Mouse (Mus musculus) hindbrain, postnatal 0 days (tissue): ENCODE results near the gene Tsc22d3. TPM values are rescaled to one million over a fixed set of nuclear protein-coding genes. Genes with fewer than 3 reads are reported as not detected.

Experiments
- ATAC-seq: fragments of 200-750 bp; cut with Nextera tagmentation; 2 replicates; pipeline ENCODE4 v1.8.0; 2017; ENCODE audit warnings: mild to moderate bottlenecking, moderate TSS enrichment, moderate library complexity
- DNase-seq: peaks from one replicate; pipeline ENCODE4 v3.0.0-alpha.2; 2015; ENCODE audit warnings: low spot score
- H3K27ac ChIP-seq: fragments of 300-500 bp; sonication (generic); 2 replicates; pipeline ENCODE4 v1.5.1; 2014; ENCODE audit warnings: mild to moderate bottlenecking
- H3K27me3 ChIP-seq: fragments of 300-500 bp; sonication (generic); 2 replicates; pipeline ENCODE4 v1.6.1; 2014; ENCODE audit warnings: low read length, mixed read lengths; ENCODE audit not compliant: insufficient read depth
- H3K36me3 ChIP-seq: fragments of 300-500 bp; sonication (generic); 2 replicates; pipeline ENCODE4 v1.6.1; 2014; ENCODE audit warnings: low read length, mixed read lengths; ENCODE audit not compliant: insufficient read depth
- H3K4me1 ChIP-seq: fragments of 300-500 bp; sonication (generic); 2 replicates; pipeline ENCODE4 v1.6.1; 2014; ENCODE audit warnings: antibody characterized with exemption, low read length, mixed read lengths; ENCODE audit not compliant: insufficient read depth
- H3K4me2 ChIP-seq: fragments of 300-500 bp; sonication (generic); 2 replicates; pipeline ENCODE4 v1.6.1; 2014; ENCODE audit warnings: low read depth, mild to moderate bottlenecking, low read length, moderate library complexity, mixed read lengths
- H3K4me3 ChIP-seq: fragments of 300-500 bp; sonication (generic); 2 replicates; pipeline ENCODE4 v1.5.1; 2014; ENCODE audit warnings: low read length
- H3K9ac ChIP-seq: fragments of 300-500 bp; sonication (generic); replicated peaks from 2 replicates; pipeline ENCODE4 v1.6.1; 2014; ENCODE audit warnings: mild to moderate bottlenecking, low read length, moderate library complexity, mixed read lengths
- H3K9me3 ChIP-seq: fragments of 300-500 bp; sonication (generic); 2 replicates; pipeline ENCODE4 v1.6.1; 2016; ENCODE audit warnings: low read length, mixed read lengths
- CTCF ChIP-seq: IDR thresholded peaks from 2 replicates; pipeline ENCODE4 v1.5.1; 2016; ENCODE audit warnings: antibody characterized with exemption, control low read depth, low read depth
- WGBS: fragments of 180-500 bp; shearing (Covaris S2); extraction: QIAGEN DNeasy Blood & Tissue Kit; methylation state at CpG from one replicate; pipeline ENCODE4 v1.1.7; 2014; 5-methylcytosine and 5-hydroxymethylcytosine counted together
- polyA plus RNA-seq: library from polyadenylated mRNA; unstranded; fragments of >200 nt; fragmentation: Nextera tagmentation; extraction: Ambion mirVana; gene quantifications from 2 replicates; pipeline ENCODE4 v1.2.1, GENCODE M21; 2015
- total RNA-seq: library from RNA; depleted of rRNA; stranded (reverse); fragments of >200 nt; gene quantifications from 2 replicates; pipeline ENCODE4 v1.2.3, GENCODE M21; 2014

Tsc22d3 gene
- total and polyA plus RNA-seq, 2 experiments from 2014 or later, result 102 to 114 TPM

DNA sequence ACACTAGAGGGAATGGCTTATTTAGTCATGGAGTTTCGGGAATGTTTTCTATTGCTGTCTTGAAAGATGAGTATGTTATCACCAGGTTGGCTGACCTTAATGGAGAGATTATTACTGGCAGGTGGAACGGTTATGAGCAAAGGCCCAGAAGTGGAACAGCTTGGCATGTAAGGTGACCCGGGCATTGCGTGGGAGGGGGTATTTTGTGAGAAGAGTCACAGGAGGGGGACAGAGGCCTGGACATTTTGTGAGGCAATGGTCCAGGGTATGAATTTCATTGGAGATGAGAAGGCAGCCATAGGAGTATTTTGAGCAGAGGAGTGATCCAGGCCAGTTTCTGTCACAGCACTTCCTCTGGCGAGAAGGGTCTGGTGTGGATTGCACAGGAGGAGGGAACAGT is 76.2 kb downstream of the Tsc22d3 start:
- Histone ChIP-seq H3K4me2 (no peak overlapping the region), H3K27me3 (no peaks in the 10 kb centered on the region)
- WGBS, result 91% methylated on average over 5 of the region's 5 CpGs

GRCm38 (mm10) chrX:140522071-140522765 is 78.2 kb downstream of the Tsc22d3 start:
- no peak overlapping the region for H3K9ac ChIP-seq
- WGBS, result 66% methylated on average over 14 of the region's 14 CpGs
- no peaks in the 10 kb centered on the region for H3K36me3 ChIP-seq
- H3K27ac ChIP-seq, result no peak overlapping the region
- H3K4me1 ChIP-seq, result no peaks in the 10 kb centered on the region
- H3K9me3 ChIP-seq, result no peaks in the 10 kb centered on the region
- no peak overlapping the region for H3K4me2 ChIP-seq
- H3K4me3 ChIP-seq, result no peak overlapping the region
- DNase-seq (no peak), ATAC-seq (no peak)
- H3K27me3 ChIP-seq, result no peaks in the 10 kb centered on the region
- no peak for TF ChIP-seq CTCF

More for the DNA sequence above, 76.2 kb downstream of the Tsc22d3 start:
- no peak for ATAC-seq
- no peak overlapping the region for H3K27ac ChIP-seq
- no peaks in the 10 kb centered on the region for H3K4me1 ChIP-seq
- no peaks in the 10 kb centered on the region for H3K9me3 ChIP-seq
- no peak overlapping the region for H3K4me3 ChIP-seq
- no peaks in the 10 kb centered on the region for H3K36me3 ChIP-seq
- H3K9ac ChIP-seq, result no peak overlapping the region
- no peak for DNase-seq
- TF ChIP-seq CTCF, result no peak

- ATAC-seq (peak; percentile 95), DNase-seq (peak; percentile 78)
- Histone ChIP-seq H3K4me3 (peak overlapping the region; percentile 18; the same call in 1 of the 2 replicates), H3K27me3 (no peaks in the 10 kb centered on the region), H3K9ac (no peak overlapping the region), H3K27ac (peak overlapping the region; percentile 48; the same call in 1 of the 2 replicates), H3K4me1 (no peaks in the 10 kb centered on the region), H3K4me2 (peak overlapping the region; percentile 47), H3K36me3 (no peaks in the 10 kb centered on the region), H3K9me3 (no peaks in the 10 kb centered on the region)
- no peak for TF ChIP-seq CTCF
- WGBS, result 29% methylated on average over 25 of the region's 25 CpGs
Observed at GRCm38 (mm10) chrX:140520146-140521102, 80.0 kb downstream of the Tsc22d3 start.

DNA sequence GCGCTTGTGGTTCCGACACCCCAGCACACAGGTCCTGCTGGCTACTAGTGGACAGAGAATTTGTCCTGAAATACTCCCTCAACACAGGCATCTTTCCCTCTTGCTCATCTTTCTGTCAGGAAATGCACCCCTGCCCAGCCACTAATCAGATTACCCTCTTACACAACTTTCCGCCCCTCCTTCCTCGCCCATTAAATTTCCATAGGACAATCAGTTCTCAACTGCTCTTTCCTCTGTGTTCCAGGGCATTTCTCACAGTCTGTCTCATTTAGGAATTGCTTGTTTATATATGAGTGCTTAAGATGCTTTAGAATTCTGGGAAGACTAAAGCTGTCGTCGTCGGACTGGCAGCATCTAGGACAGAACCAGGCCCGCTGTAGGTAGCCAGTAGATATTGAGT is 82.1 kb downstream of the Tsc22d3 start:
- H3K4me2 ChIP-seq, result no peak overlapping the region
- no peaks in the 10 kb centered on the region for H3K9me3 ChIP-seq
- 85% methylated on average over 8 of the region's 8 CpGs for WGBS
- H3K4me1 ChIP-seq, result no peaks in the 10 kb centered on the region
- DNase-seq, result no peak
- no peaks in the 10 kb centered on the region; the same call in 1 of the 2 replicates for H3K27me3 ChIP-seq
- H3K9ac ChIP-seq, result no peak overlapping the region
- H3K27ac ChIP-seq, result no peak overlapping the region
- no peak for ATAC-seq
- H3K4me3 ChIP-seq, result no peak overlapping the region
- H3K36me3 ChIP-seq, result no peaks in the 10 kb centered on the region
- no peak for TF ChIP-seq CTCF

- Histone ChIP-seq H3K4me2 (no peak overlapping the region), H3K9ac (no peak overlapping the region), H3K27me3 (no peaks in the 10 kb centered on the region; the same call in 1 of the 2 replicates), H3K36me3 (no peaks in the 10 kb centered on the region), H3K9me3 (no peaks in the 10 kb centered on the region), H3K4me1 (no peaks in the 10 kb centered on the region; the same call in 1 of the 2 replicates), H3K27ac (no peak overlapping the region), H3K4me3 (no peak overlapping the region)
- no peak for TF ChIP-seq CTCF
- DNase-seq, result no peak
- 84% methylated on average over 2 of the region's 2 CpGs for WGBS
- ATAC-seq, result no peak
Observed at GRCm38 (mm10) chrX:140513379-140513778, 87.1 kb downstream of the Tsc22d3 start.

DNA sequence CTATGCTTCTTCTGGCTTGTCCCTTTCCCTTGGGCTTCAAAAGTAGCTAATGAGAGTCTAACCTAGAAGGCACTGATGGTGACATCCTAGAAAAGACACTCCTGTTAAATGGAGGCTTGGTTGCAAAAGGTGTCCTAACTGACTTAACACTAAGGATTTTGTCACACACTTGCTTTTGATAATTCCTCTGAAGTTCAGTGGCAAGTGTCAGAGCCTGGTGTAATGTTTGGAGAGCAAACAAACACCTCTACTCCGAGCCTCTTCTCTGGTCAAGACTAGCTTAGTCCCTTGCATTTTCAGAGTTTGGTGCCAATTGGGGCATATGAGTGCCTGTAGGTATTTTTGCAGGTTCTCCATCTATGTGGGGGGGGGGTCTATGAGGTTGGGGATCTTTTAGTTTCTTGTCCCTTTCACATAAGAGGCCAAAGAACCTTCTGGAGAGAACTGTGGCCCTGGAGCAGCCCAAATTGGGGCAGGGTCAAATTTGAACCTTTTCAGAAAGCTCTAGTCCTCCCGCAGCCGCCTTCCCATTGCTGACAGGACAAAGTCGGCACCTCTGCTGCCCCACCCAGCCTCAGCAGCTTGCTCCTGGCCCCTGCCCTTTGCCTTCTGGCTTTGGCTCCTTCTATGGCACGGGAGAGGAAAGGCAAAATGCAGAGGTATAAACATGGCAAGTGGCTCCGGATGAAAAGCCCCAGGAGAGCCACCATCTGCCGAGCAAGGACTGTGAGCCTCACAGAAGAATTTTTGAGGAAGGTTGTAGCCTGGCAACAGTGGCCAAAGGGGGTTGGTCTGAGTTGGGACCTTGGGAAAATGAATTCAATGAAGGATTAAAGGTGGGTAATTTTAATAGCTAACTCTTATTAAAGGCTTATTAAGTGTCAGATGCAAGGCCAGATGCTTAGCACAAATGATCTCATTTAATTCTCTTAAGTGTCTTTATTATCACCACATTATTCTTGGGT is 88.5 kb downstream of the Tsc22d3 start:
- Histone ChIP-seq H3K9me3 (no peaks in the 10 kb centered on the region), H3K4me3 (no peak overlapping the region), H3K36me3 (no peaks in the 10 kb centered on the region), H3K27ac (no peak overlapping the region), H3K4me2 (no peak overlapping the region), H3K27me3 (no peaks in the 10 kb centered on the region; the same call in 1 of the 2 replicates), H3K9ac (no peak overlapping the region), H3K4me1 (no peaks in the 10 kb centered on the region; the same call in 1 of the 2 replicates)
- no peak for DNase-seq
- WGBS, result 37% methylated on average over 7 of the region's 7 CpGs
- no peak for ATAC-seq
- no peak for TF ChIP-seq CTCF
